Mouse (Mus musculus): ENCODE data around the gene Stra6l.

Gene Stra6l

GRCm38 (mm10) chr4:45921663-45922435, 73.4 kb downstream of the Stra6l start:
- DNase-seq: no peak

- no peak for DNase-seq
Measured at GRCm38 (mm10) chr4:45924011-45924410, 75.5 kb downstream of the Stra6l start.

GRCm38 (mm10) chr4:45928561-45928960, 80.1 kb downstream of the Stra6l start:
- no peak for DNase-seq

Data from lung, postnatal 10 days (tissue).